Mouse (Mus musculus): ENCODE measurements at regions not wholly inside any gene's neighbourhood (a gene's known extent, or its start where the extent isn't known, plus 50 kb on each side); places are given as distances from the start of the nearest gene placed in this dataset.

GRCm38 (mm10) chr5:111510183-111510878 lies 93.2 kb downstream of the Mn1 start:
- Histone ChIP-seq H3K9me3 (replicated peaks; ENCODE audit: low read length) (peaks cover 90% of the 10 kb centered on the region), H3K27ac (ENCODE audit: insufficient read depth, low read depth) (no peak overlapping the region), H3K36me3 (replicated peaks in 1 of 2; ENCODE audit: control insufficient read depth in 1 of 2, insufficient read depth in 1 of 2, low read length in 1 of 2) (no peaks in the 10 kb centered on the region), H3K4me3 (replicated peaks in 1 of 3; ENCODE audit: low read depth in 2 of 3, low read length in 2 of 3, poor library complexity in 1 of 3) (no peak overlapping the region), H3K4me2 (ENCODE audit: insufficient read depth, low read depth, poor library complexity, severe bottlenecking) (no peak overlapping the region), H3K79me2 (replicated peaks; ENCODE audit: control insufficient read depth, extremely low read depth, insufficient read depth, poor library complexity, severe bottlenecking) (no peaks in the 10 kb centered on the region), H3K27me3 (replicated peaks) (no peaks in the 10 kb centered on the region), H3K9ac (ENCODE audit: insufficient read depth, low read depth) (no peak overlapping the region), H3K4me1 (ENCODE audit: control insufficient read depth in 1 of 2, insufficient read depth in 2 of 2) (no peaks in the 10 kb centered on the region)
- TF ChIP-seq HCFC1 (IDR thresholded peaks at IDR 0.05; ENCODE audit: low read depth, low read length) (no peak), NELFE (IDR thresholded peaks at IDR 0.05; ENCODE audit: low read depth, low read length) (no peak), MYC (IDR thresholded peaks at IDR 0.05; ENCODE audit: low read depth, low read length) (no peak), ELF1 (IDR thresholded peaks at IDR 0.05; ENCODE audit: low read depth, low read length) (no peak), MXI1 (IDR thresholded peaks at IDR 0.05; ENCODE audit: low read depth, low read length) (no peak)
- in situ Hi-C loops (cut with MboI; ENCODE audit: low pct_ligation_motif_present, low pct_unique_long_range_greater_than_20kb, low sequenced_read_pairs) (no loop called here), dilution Hi-C loops (cut with MboI; ENCODE audit: extremely low pct_ligation_motif_present, extremely low pct_unique_long_range_greater_than_20kb, low sequenced_read_pairs) (no loop called here)
- no peak for DNase-seq (ENCODE audit: extremely low read depth)

GRCm38 (mm10) chr5:111510879-111511231 lies 93.7 kb downstream of the Mn1 start:
- TF ChIP-seq NELFE (IDR thresholded peaks at IDR 0.05; ENCODE audit: low read depth, low read length) (no peak), SIN3A (IDR thresholded peaks at IDR 0.05; ENCODE audit: low read length) (no peak), TBP (conservative IDR thresholded peaks at IDR 0.05; ENCODE audit: low read depth, low read length) (no peak), GABPA (IDR thresholded peaks at IDR 0.05; ENCODE audit: insufficient replicate concordance, low read depth, low read length) (no peak)
- no peak overlapping the region for H3K4me3 ChIP-seq (replicated peaks in 1 of 3; ENCODE audit: low read depth in 2 of 3, low read length in 2 of 3, poor library complexity in 1 of 3)
- no peaks in the 10 kb centered on the region for H3K4me1 ChIP-seq (ENCODE audit: control insufficient read depth in 1 of 2, insufficient read depth in 2 of 2)
- peaks cover 90% of the 10 kb centered on the region for H3K9me3 ChIP-seq (replicated peaks; ENCODE audit: low read length)
- dilution Hi-C loops (cut with MboI; ENCODE audit: extremely low pct_ligation_motif_present, extremely low pct_unique_long_range_greater_than_20kb, low sequenced_read_pairs): no loop called here
- H3K4me2 ChIP-seq (ENCODE audit: insufficient read depth, low read depth, poor library complexity, severe bottlenecking): no peak overlapping the region
- no peaks in the 10 kb centered on the region for H3K79me2 ChIP-seq (replicated peaks; ENCODE audit: control insufficient read depth, extremely low read depth, insufficient read depth, poor library complexity, severe bottlenecking)
- no peak overlapping the region for H3K27ac ChIP-seq (ENCODE audit: insufficient read depth, low read depth)
- no peak overlapping the region for H3K9ac ChIP-seq (ENCODE audit: insufficient read depth, low read depth)
- no peak for DNase-seq (ENCODE audit: extremely low read depth)
- no peaks in the 10 kb centered on the region for H3K27me3 ChIP-seq (replicated peaks)
- no peaks in the 10 kb centered on the region for H3K36me3 ChIP-seq (replicated peaks in 1 of 2; ENCODE audit: control insufficient read depth in 1 of 2, insufficient read depth in 1 of 2, low read length in 1 of 2)
- in situ Hi-C loops (cut with MboI; ENCODE audit: low pct_ligation_motif_present, low pct_unique_long_range_greater_than_20kb, low sequenced_read_pairs): no loop called here

GRCm38 (mm10) chr5:111511982-111512381 lies 94.8 kb downstream of the Mn1 start:
- Histone ChIP-seq H3K79me2 (replicated peaks; ENCODE audit: control insufficient read depth, extremely low read depth, insufficient read depth, poor library complexity, severe bottlenecking) (no peaks in the 10 kb centered on the region), H3K4me2 (ENCODE audit: insufficient read depth, low read depth, poor library complexity, severe bottlenecking) (no peak overlapping the region), H3K9ac (ENCODE audit: insufficient read depth, low read depth) (no peak overlapping the region), H3K36me3 (replicated peaks in 1 of 2; ENCODE audit: control insufficient read depth in 1 of 2, insufficient read depth in 1 of 2, low read length in 1 of 2) (no peaks in the 10 kb centered on the region), H3K4me3 (replicated peaks in 1 of 3; ENCODE audit: low read depth in 2 of 3, low read length in 2 of 3, poor library complexity in 1 of 3) (no peak overlapping the region), H3K27ac (ENCODE audit: insufficient read depth, low read depth) (no peak overlapping the region), H3K4me1 (ENCODE audit: control insufficient read depth in 1 of 2, insufficient read depth in 2 of 2) (no peaks in the 10 kb centered on the region), H3K9me3 (replicated peaks; ENCODE audit: low read length) (peaks cover 88% of the 10 kb centered on the region), H3K27me3 (replicated peaks) (no peaks in the 10 kb centered on the region)
- no peak for TF ChIP-seq ZKSCAN1 (IDR thresholded peaks at IDR 0.05; ENCODE audit: borderline replicate concordance, low read depth, low read length)
- no peak for TF ChIP-seq POLR2A (IDR thresholded peaks at IDR 0.05; ENCODE audit: low read depth, low read length)
- no peak for TF ChIP-seq NRF1 (IDR thresholded peaks at IDR 0.05; ENCODE audit: low read depth, low read length)
- in situ Hi-C loops (cut with MboI; ENCODE audit: low pct_ligation_motif_present, low pct_unique_long_range_greater_than_20kb, low sequenced_read_pairs): no loop called here
- dilution Hi-C loops (cut with MboI; ENCODE audit: extremely low pct_ligation_motif_present, extremely low pct_unique_long_range_greater_than_20kb, low sequenced_read_pairs): no loop called here
- DNase-seq (ENCODE audit: extremely low read depth): no peak

Measured in CH12.LX (cell line).